Mouse (Mus musculus) embryo, embryonic 9.5 days (tissue): ENCODE results near the gene Chid1.
A peak's percentile ranks its signal among the peaks of the same experiment; 100 is the strongest.

Source experiments
- DNase-seq: peaks from one replicate; pipeline ENCODE4 v3.0.0-alpha.2; 2017; ENCODE audit errors: extremely low spot score

Gene Chid1

GRCm38 (mm10) chr7:141476226-141476980 is 63.3 kb downstream of the Chid1 start:
- peak; percentile 80 for DNase-seq

- DNase-seq = no peak
These were observed 63.9 kb downstream of the Chid1 start for GRCm38 (mm10) chr7:141475805-141476158.

- peak; percentile 93 for DNase-seq
These were observed 64.4 kb downstream of the Chid1 start, which contains the start of the genes Polr2l and Tspan4 for GRCm38 (mm10) chr7:141475011-141475804. Gene Polr2l (minus strand): TSS chr7:141475132. Gene Tspan4 (plus strand): TSS chr7:141475240.

- DNase-seq = no peak
These were observed 65.5 kb downstream of the Chid1 start for GRCm38 (mm10) chr7:141474160-141474559.

- DNase-seq = no peak
These were observed 66.9 kb downstream of the Chid1 start for GRCm38 (mm10) chr7:141472763-141473162.

GRCm38 (mm10) chr7:141472226-141472625 is 67.4 kb downstream of the Chid1 start:
- no peak for DNase-seq

- DNase-seq = no peak
These were observed 68.4 kb downstream of the Chid1 start for GRCm38 (mm10) chr7:141471236-141471635.

GRCm38 (mm10) chr7:141470637-141470944 is 69.1 kb downstream of the Chid1 start:
- no peak for DNase-seq

- DNase-seq = no peak
These were observed 69.6 kb downstream of the Chid1 start for GRCm38 (mm10) chr7:141469901-141470636.

GRCm38 (mm10) chr7:141469352-141469751 is 70.3 kb downstream of the Chid1 start:
- no peak for DNase-seq

GRCm38 (mm10) chr7:141468522-141469211 is 71.0 kb downstream of the Chid1 start:
- DNase-seq = peak; percentile 76

- DNase-seq = no peak
These were observed 71.5 kb downstream of the Chid1 start for GRCm38 (mm10) chr7:141468164-141468521.

- peak; percentile 88 for DNase-seq
These were observed 72.2 kb downstream of the Chid1 start, which contains the start of gene Cd151 for GRCm38 (mm10) chr7:141467230-141468030. Gene Cd151 (plus strand): TSS chr7:141467392.

GRCm38 (mm10) chr7:141466607-141467148 is 73.0 kb downstream of the Chid1 start:
- no peak for DNase-seq

- DNase-seq = no peak
These were observed 73.6 kb downstream of the Chid1 start for GRCm38 (mm10) chr7:141466045-141466394.

- DNase-seq = no peak
These were observed 74.1 kb downstream of the Chid1 start for GRCm38 (mm10) chr7:141465388-141466044.

- DNase-seq = no peak
These were observed 75.0 kb downstream of the Chid1 start for GRCm38 (mm10) chr7:141464603-141465201.

GRCm38 (mm10) chr7:141463824-141464602 is 75.6 kb downstream of the Chid1 start:
- no peak for DNase-seq

- DNase-seq = no peak
These were observed 77.3 kb downstream of the Chid1 start for GRCm38 (mm10) chr7:141462333-141462821.
